Mouse (Mus musculus) lung, postnatal 10 days (tissue): ENCODE data around the gene Oxnad1.
"Not testable (repeated sequence)": the region's sequence is repeated elsewhere in the genome, so short reads cannot be mapped to it uniquely, and the experiment has no call there.

Source experiments
- DNase-seq: peaks from one replicate; pipeline ENCODE4 v3.0.0; 2021

The Oxnad1 gene

GRCm38 (mm10) chr14:32091124-32091523 is 6.0 kb downstream of the Oxnad1 start:
- DNase-seq, result no peak

GRCm38 (mm10) chr14:32091704-32092103 is 6.5 kb downstream of the Oxnad1 start:
- DNase-seq, result no peak

GRCm38 (mm10) chr14:32093018-32093417 is 7.8 kb downstream of the Oxnad1 start:
- DNase-seq, result no peak

DNA sequence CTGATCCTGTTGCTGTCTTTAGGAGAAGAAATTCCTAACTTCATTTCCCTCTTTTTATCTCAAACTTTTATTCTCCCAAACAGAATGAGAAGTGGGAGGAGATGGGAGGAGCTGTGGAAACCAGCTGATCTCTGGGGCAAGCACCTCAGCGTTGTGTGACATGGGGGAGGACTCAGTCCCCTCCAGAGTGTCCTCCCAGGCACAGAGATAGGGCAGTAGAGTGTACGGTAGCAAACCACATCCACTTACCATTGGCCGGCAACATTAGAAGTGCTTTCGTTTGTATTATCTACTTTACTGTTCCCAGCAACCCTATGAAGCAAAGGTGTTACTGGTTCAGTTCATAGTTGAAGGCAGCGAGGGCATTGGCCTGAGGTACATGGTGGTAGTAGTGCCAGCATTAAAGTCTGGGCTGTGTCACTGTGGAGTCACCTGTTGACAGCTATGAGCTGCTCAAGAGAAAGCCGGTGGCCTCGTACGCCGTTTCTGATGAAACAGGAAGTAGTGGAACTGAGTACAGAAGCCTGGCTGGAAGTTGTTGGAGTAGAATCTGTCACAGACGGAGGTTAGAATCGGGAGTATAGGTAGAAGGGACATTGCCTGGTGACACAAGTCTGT is 8.4 kb downstream of the Oxnad1 start:
- DNase-seq, result no peak

- no peak for DNase-seq
These were observed 10.5 kb downstream of the Oxnad1 start for GRCm38 (mm10) chr14:32095646-32096045.

GRCm38 (mm10) chr14:32096740-32097139 is 11.6 kb downstream of the Oxnad1 start:
- no peak for DNase-seq

DNA sequence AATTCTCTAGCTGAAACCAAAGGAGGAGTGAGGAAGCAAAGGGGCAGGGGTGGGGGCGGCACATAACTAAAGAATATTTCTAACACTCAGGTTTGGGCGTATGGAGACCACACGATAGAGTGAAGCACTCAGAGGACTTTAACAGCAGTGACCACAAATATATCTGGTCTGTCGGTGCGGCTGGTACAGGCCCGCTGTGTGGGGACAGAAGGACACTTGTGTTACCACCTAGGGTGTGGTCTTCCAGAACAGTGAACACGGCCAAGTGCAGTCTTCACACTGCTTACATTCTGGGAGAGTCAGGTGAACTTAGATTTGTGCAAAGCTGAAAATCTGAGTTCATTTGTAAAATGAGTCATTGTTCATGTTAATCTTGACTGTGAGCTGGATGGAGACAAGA is 12.5 kb downstream of the Oxnad1 start:
- no peak for DNase-seq

GRCm38 (mm10) chr14:32098951-32099350 is 13.8 kb downstream of the Oxnad1 start:
- no peak for DNase-seq

GRCm38 (mm10) chr14:32103556-32103955 is 18.4 kb downstream of the Oxnad1 start:
- no peak for DNase-seq

GRCm38 (mm10) chr14:32105663-32106062 is 20.5 kb downstream of the Oxnad1 start:
- DNase-seq, result no peak

- DNase-seq, result no peak
These were observed 21.7 kb downstream of the Oxnad1 start for GRCm38 (mm10) chr14:32106911-32107310.

DNA sequence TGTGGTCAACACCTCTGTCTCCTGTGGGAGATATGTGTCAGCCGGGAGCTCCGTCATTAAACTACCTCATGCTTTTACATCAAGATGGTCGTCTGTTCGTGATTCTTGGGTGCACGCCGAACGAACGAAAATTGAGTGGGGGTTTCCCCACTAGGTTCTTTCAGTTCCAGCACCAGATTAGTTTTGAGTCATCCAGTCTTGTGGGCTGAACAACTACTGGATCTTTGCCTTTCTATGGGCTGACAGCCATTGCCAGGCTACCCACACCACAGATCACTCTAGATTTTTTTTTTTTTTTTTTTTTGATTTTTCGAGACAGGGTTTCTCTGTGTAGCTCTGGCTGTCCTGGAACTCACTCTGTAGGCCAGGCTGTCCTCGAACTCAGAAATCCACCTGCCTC is 26.9 kb downstream of the Oxnad1 start:
- not testable (repeated sequence) for DNase-seq

- no peak for DNase-seq
These were observed 36.1 kb downstream of the Oxnad1 start for GRCm38 (mm10) chr14:32120940-32121919.

- DNase-seq, result peak; percentile 37
These were observed 36.7 kb downstream of the Oxnad1 start for GRCm38 (mm10) chr14:32121920-32122315.

- DNase-seq, result no peak
These were observed 39.1 kb downstream of the Oxnad1 start for GRCm38 (mm10) chr14:32124261-32124660.

GRCm38 (mm10) chr14:32125256-32125655 is 40.1 kb downstream of the Oxnad1 start:
- DNase-seq, result not testable (repeated sequence)

DNA sequence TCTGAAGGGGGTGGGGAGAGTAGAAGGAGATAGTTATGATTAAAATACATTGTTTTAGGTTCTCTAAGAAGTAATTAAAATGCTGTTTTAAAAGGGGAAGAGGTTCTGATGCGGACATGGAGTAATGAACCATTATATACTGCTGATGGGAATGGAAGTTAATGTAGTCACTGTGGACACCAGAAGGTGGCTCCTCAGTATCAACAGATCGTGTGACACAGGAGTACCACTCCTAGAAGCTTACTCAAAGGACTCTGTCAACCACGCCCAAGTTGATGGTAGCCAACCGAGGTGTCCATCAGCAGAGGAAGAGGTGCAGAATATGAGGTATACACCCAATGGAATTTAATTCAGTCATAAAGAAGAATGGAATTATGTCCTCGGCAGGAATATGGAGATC is 43.2 kb downstream of the Oxnad1 start:
- no peak for DNase-seq

DNA sequence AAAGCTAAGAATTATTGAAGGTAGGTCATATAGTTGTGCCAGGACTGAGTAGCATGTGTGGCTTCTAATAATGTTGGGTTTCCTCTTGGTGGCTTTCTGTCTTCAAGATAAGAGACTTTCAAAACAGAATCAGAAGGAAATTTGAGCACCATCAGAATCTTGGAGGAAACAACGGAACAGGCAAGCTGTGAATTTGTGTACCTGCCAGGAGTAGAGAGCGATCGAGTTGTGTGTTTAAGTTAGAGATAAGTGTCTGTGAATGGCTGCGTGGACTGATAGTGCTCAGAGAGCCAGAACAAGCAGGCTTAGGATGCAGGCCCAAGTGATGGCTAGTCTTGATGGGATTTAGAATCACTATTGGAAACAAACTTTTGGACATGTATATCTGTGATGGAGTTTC is 46.7 kb downstream of the Oxnad1 start:
- no peak for DNase-seq

DNA sequence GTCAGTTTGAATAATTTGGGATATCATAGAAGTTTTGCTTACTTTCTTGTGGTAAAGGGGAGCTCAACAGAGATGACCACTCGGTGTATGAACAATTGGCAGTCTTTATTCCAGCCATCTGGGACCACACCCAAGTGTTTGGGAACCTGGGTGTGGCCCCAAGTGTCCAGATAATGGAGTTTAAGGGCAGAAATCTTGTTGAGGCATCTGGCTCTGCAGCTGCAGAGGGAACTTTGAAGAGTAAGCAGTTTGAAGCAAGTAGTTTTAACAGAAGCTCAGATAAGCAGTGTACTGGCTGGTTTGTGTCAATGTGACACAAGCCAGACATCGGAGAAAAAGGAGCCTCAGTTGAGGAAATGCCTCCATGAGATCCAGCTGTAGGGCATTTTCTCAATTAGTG is 49.1 kb downstream of the Oxnad1 start:
- DNase-seq, result no peak

DNA sequence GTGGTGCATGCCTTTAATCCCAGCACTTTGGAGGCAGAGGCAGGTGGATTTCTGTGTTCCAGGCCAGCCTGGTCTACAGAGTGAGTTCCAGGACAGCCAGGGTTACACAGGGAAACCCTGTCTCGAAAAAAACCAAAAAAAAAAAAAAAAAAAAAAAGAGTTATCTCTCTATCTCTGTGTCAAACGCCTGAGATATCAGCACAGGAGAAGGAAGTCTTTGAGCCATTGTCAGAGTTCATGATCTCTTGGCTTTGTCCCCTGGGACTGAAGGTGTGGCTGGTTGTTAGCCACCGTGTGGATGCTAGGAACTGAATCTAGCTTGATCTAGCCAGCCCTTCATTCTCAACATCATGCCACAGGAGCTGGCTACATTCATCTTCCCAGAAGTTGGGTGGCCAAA is 51.3 kb downstream of the Oxnad1 start:
- not testable (repeated sequence) for DNase-seq

DNA sequence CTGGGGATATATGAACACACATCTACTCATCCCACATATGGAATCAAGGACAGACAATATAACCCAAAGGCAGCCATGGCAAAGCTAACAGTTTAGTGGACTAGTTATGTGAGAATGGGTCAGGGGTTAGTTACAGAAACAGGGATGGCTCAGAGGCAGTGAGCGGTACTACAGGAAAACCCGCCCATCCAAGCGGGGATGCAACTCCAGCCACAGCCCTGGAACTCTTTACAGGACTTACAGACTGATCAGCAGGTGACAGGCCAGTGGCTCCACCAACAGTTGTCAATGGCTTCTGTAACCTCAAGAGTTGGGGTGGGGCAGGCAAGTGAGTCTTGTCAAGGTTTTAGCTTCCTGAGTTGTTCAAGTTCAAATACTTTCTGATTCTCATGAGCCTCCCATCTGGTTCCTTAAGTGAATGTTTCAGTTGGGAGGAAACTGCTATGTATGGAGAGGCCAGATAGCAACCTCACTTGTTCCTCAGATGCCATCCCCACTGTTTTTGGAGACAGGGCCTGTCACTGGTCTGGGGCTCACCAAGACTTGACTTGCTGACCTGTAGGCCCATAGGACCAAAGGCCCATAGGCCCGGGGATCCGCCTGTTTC is 55.3 kb downstream of the Oxnad1 start:
- DNase-seq, result no peak

GRCm38 (mm10) chr14:32141723-32142122 is 56.5 kb downstream of the Oxnad1 start, which contains the start of gene Msmb:
Gene Msmb (plus strand): TSS chr14:32142023.
- DNase-seq, result no peak

DNA sequence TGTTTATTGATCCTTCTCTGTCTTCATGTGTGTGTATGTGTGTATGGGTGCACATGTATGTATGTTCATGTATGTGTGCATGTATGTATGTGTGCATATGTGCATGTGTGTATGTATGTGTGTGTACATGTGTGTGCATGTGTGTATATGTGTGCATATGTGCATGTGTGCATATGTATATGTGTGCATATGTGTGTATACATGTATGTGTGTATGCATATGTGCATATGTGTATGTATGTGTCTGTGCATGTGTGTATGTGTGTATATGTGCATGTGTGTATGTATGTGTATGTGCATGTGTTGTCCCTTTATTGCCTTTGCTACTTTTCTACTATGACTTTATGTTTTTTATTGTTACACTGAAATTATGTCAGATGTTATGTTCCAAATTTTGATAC is 59.6 kb downstream of the Oxnad1 start:
- no peak for DNase-seq

- no peak for DNase-seq
These were observed 60.2 kb downstream of the Oxnad1 start for GRCm38 (mm10) chr14:32145401-32145800.
